Mouse (Mus musculus): ENCODE data around the gene Hist1h2bp. TPM values are rescaled to one million over a fixed set of nuclear protein-coding genes. Genes with fewer than 3 reads are reported as not detected.
"Not testable (repeated sequence)": the region's sequence is repeated elsewhere in the genome, so short reads cannot be mapped to it uniquely, and the experiment has no call there.

Hist1h2bp gene
- polyA plus RNA-seq, 1 experiment from 2014 or later = 2.9 TPM

- DNase-seq (ENCODE audit: low spot score) = peak; percentile 62
- Histone ChIP-seq H3K4me3 (ENCODE audit: low read depth, low read length) (peak overlapping the region; percentile 35), H3K9ac (ENCODE audit: low read depth, low read length) (peak overlapping the region; percentile 64), H3K27ac (ENCODE audit: low read depth, low read length) (peak overlapping the region; percentile 73), H3K4me2 (replicated peaks; ENCODE audit: low read depth, low read length) (peak overlapping the region; percentile 65)
- ATAC-seq (ENCODE audit: low FRiP score); H3K9me3 ChIP-seq (ENCODE audit: control insufficient read depth, low read length); H3K27me3 ChIP-seq (ENCODE audit: control insufficient read depth, insufficient read depth, low read length); H3K36me3 ChIP-seq (ENCODE audit: control insufficient read depth, insufficient read depth, low read length); H3K4me1 ChIP-seq (replicated peaks; ENCODE audit: control insufficient read depth, insufficient read depth, low read length): not testable (repeated sequence)
- under 1% methylated on average over 16 of the region's 35 CpGs for WGBS
These were observed 4.7 kb upstream of the Hist1h2bp start for GRCm38 (mm10) chr13:21782361-21783254.

- no peaks in the 10 kb centered on the region for H3K36me3 ChIP-seq (ENCODE audit: control insufficient read depth, insufficient read depth, low read length)
- DNase-seq (ENCODE audit: low spot score) = peak; percentile 76
- peak within 1 kb of the TSS; percentile 65 for H3K4me2 ChIP-seq (replicated peaks; ENCODE audit: low read depth, low read length)
- under 1% methylated on average over 13 of the region's 20 CpGs for WGBS
- no peaks in the 10 kb centered on the region for H3K9me3 ChIP-seq (ENCODE audit: control insufficient read depth, low read length)
- H3K9ac ChIP-seq (ENCODE audit: low read depth, low read length) = peak within 1 kb of the TSS; percentile 64
- peak; percentile 69 for ATAC-seq (ENCODE audit: low FRiP score)
- no peaks in the 10 kb centered on the region for H3K27me3 ChIP-seq (ENCODE audit: control insufficient read depth, insufficient read depth, low read length)
- 0 out of 2 replicates have a peak, but pooled peaks cover 5% of the 10 kb centered on the region for H3K4me1 ChIP-seq (replicated peaks; ENCODE audit: control insufficient read depth, insufficient read depth, low read length)
- H3K4me3 ChIP-seq (ENCODE audit: low read depth, low read length) = peak within 1 kb of the TSS; percentile 35
- peak within 1 kb of the TSS; percentile 77 for H3K27ac ChIP-seq (ENCODE audit: low read depth, low read length)
These were observed 4.0 kb upstream of the Hist1h2bp start, which contains the start of gene Hist1h3i for GRCm38 (mm10) chr13:21783255-21783617. Gene Hist1h3i, minus strand, starts transcription at chr13:21783370.

- ATAC-seq (ENCODE audit: low FRiP score) (no peak), DNase-seq (ENCODE audit: low spot score) (peak; percentile 74)
- no peaks in the 10 kb centered on the region for H3K27me3 ChIP-seq (ENCODE audit: control insufficient read depth, insufficient read depth, low read length)
- H3K36me3 ChIP-seq (ENCODE audit: control insufficient read depth, insufficient read depth, low read length) = no peaks in the 10 kb centered on the region
- peak overlapping the region; percentile 77 for H3K27ac ChIP-seq (ENCODE audit: low read depth, low read length)
- peak overlapping the region; percentile 35; the same call in 1 of the 2 replicates for H3K9ac ChIP-seq (ENCODE audit: low read depth, low read length)
- H3K4me2 ChIP-seq (replicated peaks; ENCODE audit: low read depth, low read length) = peak overlapping the region; percentile 65
- WGBS = 1% methylated on average over 9 of the region's 9 CpGs
- 0 out of 2 replicates have a peak, but pooled peaks cover 5% of the 10 kb centered on the region for H3K4me1 ChIP-seq (replicated peaks; ENCODE audit: control insufficient read depth, insufficient read depth, low read length)
- peak overlapping the region; percentile 35 for H3K4me3 ChIP-seq (ENCODE audit: low read depth, low read length)
- no peaks in the 10 kb centered on the region for H3K9me3 ChIP-seq (ENCODE audit: control insufficient read depth, low read length)
These were observed 3.5 kb upstream of the Hist1h2bp start for GRCm38 (mm10) chr13:21783734-21784161.

- Histone ChIP-seq H3K27me3 (ENCODE audit: control insufficient read depth, insufficient read depth, low read length) (no peaks in the 10 kb centered on the region), H3K36me3 (ENCODE audit: control insufficient read depth, insufficient read depth, low read length) (no peaks in the 10 kb centered on the region), H3K9ac (ENCODE audit: low read depth, low read length) (peak overlapping the region; percentile 35; the same call in 1 of the 2 replicates), H3K9me3 (ENCODE audit: control insufficient read depth, low read length) (no peaks in the 10 kb centered on the region), H3K4me2 (replicated peaks; ENCODE audit: low read depth, low read length) (peak overlapping the region; percentile 65), H3K4me1 (replicated peaks; ENCODE audit: control insufficient read depth, insufficient read depth, low read length) (0 out of 2 replicates have a peak, but pooled peaks cover 5% of the 10 kb centered on the region), H3K27ac (ENCODE audit: low read depth, low read length) (peak overlapping the region; percentile 77), H3K4me3 (ENCODE audit: low read depth, low read length) (no peak overlapping the region)
- WGBS = 22% methylated on average over 6 of the region's 6 CpGs
- DNase-seq (ENCODE audit: low spot score) = peak; percentile 22
- ATAC-seq (ENCODE audit: low FRiP score) = no peak
These were observed 3.0 kb upstream of the Hist1h2bp start for GRCm38 (mm10) chr13:21784311-21784710.

- Histone ChIP-seq H3K4me2 (replicated peaks; ENCODE audit: low read depth, low read length) (peak overlapping the region; percentile 45), H3K27ac (ENCODE audit: low read depth, low read length) (peak overlapping the region; percentile 84), H3K4me1 (replicated peaks; ENCODE audit: control insufficient read depth, insufficient read depth, low read length) (0 out of 2 replicates have a peak, but pooled peaks cover 5% of the 10 kb centered on the region), H3K4me3 (ENCODE audit: low read depth, low read length) (peak overlapping the region; percentile 30), H3K9me3 (ENCODE audit: control insufficient read depth, low read length) (no peaks in the 10 kb centered on the region), H3K36me3 (ENCODE audit: control insufficient read depth, insufficient read depth, low read length) (no peaks in the 10 kb centered on the region), H3K27me3 (ENCODE audit: control insufficient read depth, insufficient read depth, low read length) (no peaks in the 10 kb centered on the region), H3K9ac (ENCODE audit: low read depth, low read length) (peak overlapping the region; percentile 53; the same call in 1 of the 2 replicates)
- no peak for ATAC-seq (ENCODE audit: low FRiP score)
- DNase-seq (ENCODE audit: low spot score) = peak; percentile 51
- 6% methylated on average over 8 of the region's 8 CpGs for WGBS
These were observed 917 bp upstream of the Hist1h2bp start for GRCm38 (mm10) chr13:21786189-21786898.

- DNase-seq (ENCODE audit: low spot score) = peak; percentile 44
- no peaks in the 10 kb centered on the region for H3K9me3 ChIP-seq (ENCODE audit: control insufficient read depth, low read length)
- peak overlapping the region; percentile 20; the same call in 1 of the 2 replicates for H3K4me3 ChIP-seq (ENCODE audit: low read depth, low read length)
- H3K4me1 ChIP-seq (replicated peaks; ENCODE audit: control insufficient read depth, insufficient read depth, low read length) = 0 out of 2 replicates have a peak, but pooled peaks cover 5% of the 10 kb centered on the region
- peak overlapping the region; percentile 31 for H3K9ac ChIP-seq (ENCODE audit: low read depth, low read length)
- peak overlapping the region; percentile 74 for H3K27ac ChIP-seq (ENCODE audit: low read depth, low read length)
- H3K27me3 ChIP-seq (ENCODE audit: control insufficient read depth, insufficient read depth, low read length) = no peaks in the 10 kb centered on the region
- peak overlapping the region; percentile 33 for H3K4me2 ChIP-seq (replicated peaks; ENCODE audit: low read depth, low read length)
- peak; percentile 53 for ATAC-seq (ENCODE audit: low FRiP score)
- 19% methylated on average over 10 of the region's 21 CpGs for WGBS
- no peaks in the 10 kb centered on the region for H3K36me3 ChIP-seq (ENCODE audit: control insufficient read depth, insufficient read depth, low read length)
These were observed 716 bp downstream of the Hist1h2bp start for GRCm38 (mm10) chr13:21787760-21788593.

- no peak overlapping the region for H3K4me2 ChIP-seq (replicated peaks; ENCODE audit: low read depth, low read length)
- 62% methylated on average over 6 of the region's 6 CpGs for WGBS
- H3K27me3 ChIP-seq (ENCODE audit: control insufficient read depth, insufficient read depth, low read length) = no peaks in the 10 kb centered on the region
- DNase-seq (ENCODE audit: low spot score) = no peak
- H3K4me3 ChIP-seq (ENCODE audit: low read depth, low read length) = no peak overlapping the region
- no peak for ATAC-seq (ENCODE audit: low FRiP score)
- H3K9me3 ChIP-seq (ENCODE audit: control insufficient read depth, low read length) = no peaks in the 10 kb centered on the region
- H3K4me1 ChIP-seq (replicated peaks; ENCODE audit: control insufficient read depth, insufficient read depth, low read length) = 0 out of 2 replicates have a peak, but pooled peaks cover 5% of the 10 kb centered on the region
- no peak overlapping the region for H3K27ac ChIP-seq (ENCODE audit: low read depth, low read length)
- H3K36me3 ChIP-seq (ENCODE audit: control insufficient read depth, insufficient read depth, low read length) = no peaks in the 10 kb centered on the region
- no peak overlapping the region for H3K9ac ChIP-seq (ENCODE audit: low read depth, low read length)
These were observed 2.7 kb downstream of the Hist1h2bp start for GRCm38 (mm10) chr13:21789925-21790324.

Measured in hindbrain, embryonic 11.5 days (tissue).